Mouse (Mus musculus) NIH3T3 (cell line): ENCODE data around the gene Cfap61.

Source experiments
- DNase-seq: peaks from one replicate; pipeline ENCODE4 v3.0.0-alpha.2; 2012; ENCODE audit warnings: low read depth

Gene Cfap61

DNA sequence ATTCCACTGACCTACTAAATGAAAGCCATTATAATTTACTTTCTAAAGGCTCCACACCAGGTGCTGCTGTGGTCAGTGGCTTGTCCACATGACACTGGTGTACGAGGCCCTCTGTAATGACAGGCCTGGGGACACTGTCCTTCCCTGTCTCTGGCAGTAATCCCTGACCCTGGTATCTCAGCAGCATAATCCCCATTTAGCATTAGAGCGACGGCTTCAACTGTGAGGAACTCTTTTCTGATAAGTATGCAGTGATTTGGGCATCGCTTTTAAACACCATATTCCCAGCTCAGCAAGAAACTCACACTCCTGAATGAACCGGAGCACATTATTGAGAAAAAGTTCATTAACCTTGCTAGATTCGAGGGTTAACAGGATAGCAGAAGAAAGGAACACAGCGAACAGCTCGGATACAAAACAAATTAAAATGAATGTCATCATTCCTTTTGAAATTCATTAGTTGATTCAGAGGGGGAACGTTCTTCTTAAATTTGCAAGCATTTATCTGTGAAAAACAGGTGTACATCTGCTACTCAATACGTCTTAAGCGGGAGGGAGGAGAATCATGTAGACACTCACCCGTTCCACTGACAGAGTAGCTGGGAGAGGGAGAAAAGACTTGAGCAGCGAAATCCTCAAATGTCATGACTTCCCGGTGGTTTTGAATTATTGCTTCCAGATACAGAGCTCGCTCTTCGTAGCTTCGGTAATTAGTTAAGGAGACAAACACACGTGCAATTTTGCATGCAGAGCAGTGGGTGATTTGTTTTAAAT, 325.4 kb downstream of the Cfap61 start:
- DNase-seq, result no peak

- no peak for DNase-seq
Observed at GRCm38 (mm10) chr2:146261146-146261545, 326.6 kb downstream of the Cfap61 start.

GRCm38 (mm10) chr2:146262215-146262614, 327.6 kb downstream of the Cfap61 start:
- DNase-seq, result no peak

DNA sequence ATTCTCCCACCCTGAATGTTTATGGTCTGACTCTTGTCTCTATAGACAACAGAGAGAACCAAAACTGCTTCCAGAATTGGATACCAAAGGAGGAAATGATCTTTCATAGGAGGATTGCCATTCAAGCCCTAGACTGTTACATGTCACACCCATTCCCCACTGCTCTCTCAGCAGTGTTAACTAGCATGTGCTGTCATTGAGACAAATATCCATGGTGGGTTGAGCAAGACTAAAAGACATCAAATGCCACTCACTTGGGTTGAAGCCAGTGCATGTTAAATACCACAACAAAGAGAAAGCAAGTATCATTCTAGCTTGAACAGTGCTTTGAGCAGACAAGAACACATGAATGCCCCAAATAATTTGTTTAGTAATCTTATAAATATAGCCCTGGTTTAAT, 328.4 kb downstream of the Cfap61 start:
- DNase-seq, result no peak
